Mouse (Mus musculus) MEL (cell line): ENCODE measurements around the gene Chrm3.

ENCODE experiments used
- CTCF ChIP-seq, 3 experiments: IDR thresholded peaks in 2 of 3; conservative IDR thresholded peaks in 1 of 3; 2 replicates each; pipeline ENCODE4 v1.5.1; 2011 to 2012; ENCODE audit warnings: low read length in 3 of 3, low read depth in 2 of 3, mild to moderate bottlenecking in 2 of 3, improper control_type of control experiment in 1 of 3, inconsistent platforms in 1 of 3, mixed read lengths in 1 of 3, moderate library complexity in 1 of 3; ENCODE audit not compliant: control insufficient read depth in 1 of 3, insufficient read depth in 1 of 3, poor library complexity in 1 of 3, severe bottlenecking in 1 of 3
- ELF1 ChIP-seq: IDR thresholded peaks from 2 replicates; pipeline ENCODE4 v1.6.1; 2014; ENCODE audit warnings: low read depth, mild to moderate bottlenecking, inconsistent platforms, low read length, improper control_type of control experiment, moderate library complexity
- EP300 ChIP-seq, 2 experiments: IDR thresholded peaks; 2 replicates each; pipeline ENCODE4 v1.6.1; 2011; ENCODE audit warnings: improper control_type of control experiment in 2 of 2, low read length in 2 of 2, low read depth in 1 of 2, mild to moderate bottlenecking in 1 of 2
- ETS1 ChIP-seq: IDR thresholded peaks from 2 replicates; pipeline ENCODE4 v1.6.1; 2012; ENCODE audit warnings: low read depth, mild to moderate bottlenecking, inconsistent platforms, low read length, improper control_type of control experiment, moderate library complexity
- JUND ChIP-seq: IDR thresholded peaks from 2 replicates; pipeline ENCODE4 v1.6.1; 2011; ENCODE audit warnings: low read depth, mild to moderate bottlenecking, improper control_type of control experiment, low read length
- KAT2A ChIP-seq: conservative IDR thresholded peaks from 2 replicates; pipeline ENCODE4 v1.6.1; 2012; ENCODE audit warnings: low read depth, low read length, improper control_type of control experiment, inconsistent platforms
- MAZ ChIP-seq: IDR thresholded peaks from 2 replicates; pipeline ENCODE4 v1.6.1; 2012; ENCODE audit warnings: low read depth, mild to moderate bottlenecking, inconsistent platforms, low read length, improper control_type of control experiment
- NELFE ChIP-seq: IDR thresholded peaks from 2 replicates; pipeline ENCODE4 v1.6.1; 2011; ENCODE audit warnings: low read depth, low read length, improper control_type of control experiment
- POLR2A ChIP-seq, 2 experiments: IDR thresholded peaks; 2 replicates each; pipeline ENCODE4 v1.6.1; 2011 to 2012; ENCODE audit warnings: low read length in 2 of 2, mild to moderate bottlenecking in 2 of 2, control low read depth in 1 of 2, improper control_type of control experiment in 1 of 2, low read depth in 1 of 2, moderate library complexity in 1 of 2; ENCODE audit not compliant: control insufficient read depth in 1 of 2, insufficient read depth in 1 of 2, poor library complexity in 1 of 2
- TBP ChIP-seq: IDR thresholded peaks from 2 replicates; pipeline ENCODE4 v1.8.0; 2011; ENCODE audit warnings: low read depth, low read length, improper control_type of control experiment
- UBTF ChIP-seq: IDR thresholded peaks from 2 replicates; pipeline ENCODE4 v1.6.1; 2012; ENCODE audit warnings: low read depth, mild to moderate bottlenecking, inconsistent platforms, low read length, improper control_type of control experiment, moderate library complexity, borderline replicate concordance; ENCODE audit not compliant: insufficient read depth
- USF1 ChIP-seq: IDR thresholded peaks from 2 replicates; pipeline ENCODE4 v1.6.1; 2014; ENCODE audit warnings: low read depth, mild to moderate bottlenecking, inconsistent platforms, low read length, improper control_type of control experiment, moderate library complexity
- ZC3H11A ChIP-seq: IDR thresholded peaks from 2 replicates; pipeline ENCODE4 v1.6.1; 2012; ENCODE audit warnings: low read depth, mild to moderate bottlenecking, inconsistent platforms, low read length, improper control_type of control experiment
- ZNF384 ChIP-seq: IDR thresholded peaks from 2 replicates; pipeline ENCODE4 v1.6.1; 2012; ENCODE audit warnings: low read depth, mild to moderate bottlenecking, inconsistent platforms, low read length, improper control_type of control experiment

DNA sequence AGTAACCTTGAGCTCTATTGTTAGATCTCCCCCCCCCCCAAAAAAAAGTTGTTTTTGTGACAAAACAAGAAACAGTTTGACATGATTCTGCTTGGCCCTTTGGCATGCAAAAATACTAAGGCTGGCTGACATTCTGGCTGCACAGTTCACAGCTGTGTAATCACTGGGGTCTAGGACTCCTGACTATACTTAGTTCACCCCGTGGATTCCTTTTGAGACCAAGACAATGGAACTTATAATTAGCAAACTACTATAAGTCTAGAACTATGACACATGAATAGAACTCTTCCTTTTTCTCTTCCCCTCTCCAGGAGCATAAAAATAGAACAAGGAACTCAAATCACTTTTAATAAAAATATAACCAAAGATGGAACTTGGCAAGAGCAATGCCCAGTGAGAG is 251.1 kb downstream of the Chrm3 start:
- TF ChIP-seq ZNF384 (no peak), POLR2A (IDR thresholded peaks at IDR 0.05; ENCODE audit: control insufficient read depth in 1 of 2, insufficient read depth in 1 of 2, low read depth in 1 of 2, low read length in 2 of 2, poor library complexity in 1 of 2) (no peak), EP300 (IDR thresholded peaks at IDR 0.05; ENCODE audit: low read depth in 1 of 2, low read length in 2 of 2) (no peak), MAZ (no peak), ZC3H11A (no peak), UBTF (no peak), CTCF (IDR thresholded peaks at IDR 0.05 in 2 of 3, conservative IDR thresholded peaks at IDR 0.05 in 1 of 3; ENCODE audit: control insufficient read depth in 1 of 3, insufficient read depth in 1 of 3, low read depth in 2 of 3, low read length in 3 of 3, poor library complexity in 1 of 3, severe bottlenecking in 1 of 3) (no peak), KAT2A (no peak), JUND (no peak), USF1 (no peak), TBP (no peak), ELF1 (no peak), NELFE (no peak), ETS1 (no peak)
